Mouse (Mus musculus) small intestine, adult 2 months (tissue): ENCODE measurements around the gene Dtl. TPM values are rescaled to one million over a fixed set of nuclear protein-coding genes. Genes with fewer than 3 reads are reported as not detected.

Source experiments
- H3K27ac ChIP-seq: fragments of 200-500 bp; 2 replicates; pipeline ENCODE4 v1.5.1; 2012; ENCODE audit warnings: low read depth, low read length, control low read depth, inconsistent platforms; ENCODE audit not compliant: insufficient read depth
- H3K27me3 ChIP-seq: fragments of 200-500 bp; 2 replicates; pipeline ENCODE4 v1.6.1; 2012; ENCODE audit warnings: mild to moderate bottlenecking, moderate library complexity, low read length, inconsistent platforms; ENCODE audit not compliant: control insufficient read depth, insufficient read depth
- H3K36me3 ChIP-seq: fragments of 200-500 bp; 2 replicates; pipeline ENCODE4 v1.6.1; 2012; ENCODE audit warnings: mild to moderate bottlenecking, low read length, control low read depth, inconsistent platforms; ENCODE audit not compliant: control insufficient read depth, insufficient read depth
- H3K4me1 ChIP-seq: fragments of 200-500 bp; 2 replicates; pipeline ENCODE4 v1.6.1; 2012; ENCODE audit warnings: low read length, inconsistent platforms, mixed read lengths; ENCODE audit not compliant: control insufficient read depth, insufficient read depth, insufficient read length
- H3K4me3 ChIP-seq: fragments of 200-500 bp; 2 replicates; pipeline ENCODE4 v1.5.1; 2012; ENCODE audit warnings: low read depth, mild to moderate bottlenecking, control low read depth, inconsistent platforms, low read length, moderate library complexity
- CTCF ChIP-seq: fragments of 200-500 bp; IDR thresholded peaks from 2 replicates; pipeline ENCODE4 v1.5.1; 2012; ENCODE audit warnings: low read depth, mild to moderate bottlenecking, control low read depth, inconsistent platforms, low read length, moderate library complexity, mixed read lengths; ENCODE audit not compliant: insufficient replicate concordance, insufficient read length; ENCODE audit errors: extremely low read depth
- POLR2A ChIP-seq: fragments of 200-500 bp; IDR thresholded peaks from 2 replicates; pipeline ENCODE4 v1.6.1; 2012; ENCODE audit warnings: low read depth, mild to moderate bottlenecking, control low read depth, inconsistent platforms, low read length, moderate library complexity
- WGBS: fragments of 180-500 bp; shearing (Covaris S2); methylation state at CpG from one replicate; pipeline ENCODE4 v1.1.7; 2018; 5-methylcytosine and 5-hydroxymethylcytosine counted together
- polyA plus RNA-seq: library from polyadenylated mRNA; depleted of rRNA; stranded (reverse); fragments of >200 nt; gene quantifications from 2 replicates; pipeline ENCODE4 v1.2.3, GENCODE M21; 2012

Gene Dtl
- polyA plus RNA-seq, 1 experiment = 0.80 TPM

DNA sequence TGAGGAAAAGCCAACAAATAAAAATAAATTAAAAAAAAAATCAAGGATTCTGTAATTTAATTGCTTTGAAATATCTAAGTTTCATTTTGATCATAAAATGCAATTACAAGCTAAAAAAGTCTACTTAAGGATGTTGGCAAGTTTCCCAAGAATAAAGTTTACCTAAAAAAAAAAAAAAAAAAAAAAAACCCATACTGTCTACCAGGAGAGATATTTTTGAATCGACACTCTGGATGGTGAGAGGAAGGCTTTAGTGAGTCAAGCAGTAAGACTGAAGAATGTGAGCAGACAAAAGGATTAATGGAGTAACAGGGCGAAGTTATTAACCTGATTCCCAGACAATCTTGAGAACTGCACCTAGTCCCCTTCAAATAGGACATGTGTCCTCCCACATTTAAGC is 35.0 kb downstream of the Dtl start:
- no peaks in the 10 kb centered on the region for H3K4me1 ChIP-seq
- TF ChIP-seq POLR2A = no peak
- no peak for TF ChIP-seq CTCF
- H3K27ac ChIP-seq = no peak overlapping the region
- WGBS = 68% methylated on average over 2 of the region's 2 CpGs
- H3K4me3 ChIP-seq = no peak overlapping the region
- peaks cover 6% of the 10 kb centered on the region; the same call in 1 of the 2 replicates for H3K36me3 ChIP-seq
- H3K27me3 ChIP-seq = no peaks in the 10 kb centered on the region

GRCm38 (mm10) chr1:191534896-191535295 is 40.4 kb downstream of the Dtl start:
- Histone ChIP-seq H3K27ac (no peak overlapping the region), H3K36me3 (peaks cover 2% of the 10 kb centered on the region; the same call in 1 of the 2 replicates), H3K4me1 (no peaks in the 10 kb centered on the region), H3K27me3 (no peaks in the 10 kb centered on the region), H3K4me3 (no peak overlapping the region)
- 84% methylated on average over 2 of the region's 2 CpGs for WGBS
- TF ChIP-seq POLR2A = no peak
- no peak for TF ChIP-seq CTCF

GRCm38 (mm10) chr1:191531023-191531422 is 44.3 kb downstream of the Dtl start:
- no peak overlapping the region for H3K27ac ChIP-seq
- H3K4me1 ChIP-seq = no peaks in the 10 kb centered on the region
- H3K36me3 ChIP-seq = no peaks in the 10 kb centered on the region
- TF ChIP-seq CTCF (no peak), POLR2A (no peak)
- no peaks in the 10 kb centered on the region for H3K27me3 ChIP-seq
- WGBS = 47% methylated on average over 1 of the region's 1 CpGs
- no peak overlapping the region for H3K4me3 ChIP-seq

- WGBS = 82% methylated on average over 2 of the region's 2 CpGs
- H3K4me3 ChIP-seq = no peak overlapping the region
- H3K27me3 ChIP-seq = no peaks in the 10 kb centered on the region
- no peaks in the 10 kb centered on the region for H3K36me3 ChIP-seq
- TF ChIP-seq CTCF = no peak
- TF ChIP-seq POLR2A = no peak
- no peak overlapping the region for H3K27ac ChIP-seq
- H3K4me1 ChIP-seq = no peaks in the 10 kb centered on the region
Measured at GRCm38 (mm10) chr1:191529406-191529805, 45.9 kb downstream of the Dtl start.

- H3K27me3 ChIP-seq = no peaks in the 10 kb centered on the region
- no peaks in the 10 kb centered on the region for H3K4me1 ChIP-seq
- no peak overlapping the region for H3K4me3 ChIP-seq
- no peaks in the 10 kb centered on the region for H3K36me3 ChIP-seq
- WGBS = 51% methylated on average over 4 of the region's 4 CpGs
- TF ChIP-seq POLR2A (no peak), CTCF (no peak)
- H3K27ac ChIP-seq = no peak overlapping the region
Measured at GRCm38 (mm10) chr1:191527921-191528612, 47.3 kb downstream of the Dtl start.

DNA sequence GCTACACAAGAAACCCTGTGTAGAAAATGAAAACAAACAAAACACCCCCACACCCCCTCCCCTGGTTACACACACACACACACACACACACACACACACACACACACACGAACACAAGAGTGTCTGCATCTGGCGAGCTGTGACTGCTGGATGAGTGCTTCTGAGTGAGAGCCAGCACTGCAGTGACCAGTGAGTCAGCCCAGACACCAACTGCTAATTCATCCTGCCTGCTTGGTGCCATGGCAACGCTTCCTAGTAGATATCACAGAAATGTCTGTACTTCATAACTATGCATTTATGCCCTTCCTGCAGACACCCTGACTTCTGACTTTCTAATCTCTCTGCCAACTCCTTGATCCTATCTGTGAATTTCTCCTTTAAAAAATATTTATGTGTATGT is 48.3 kb downstream of the Dtl start:
- TF ChIP-seq CTCF (no peak), POLR2A (no peak)
- Histone ChIP-seq H3K4me3 (no peak overlapping the region), H3K4me1 (no peaks in the 10 kb centered on the region), H3K27me3 (no peaks in the 10 kb centered on the region), H3K27ac (no peak overlapping the region), H3K36me3 (no peaks in the 10 kb centered on the region)
- 81% methylated on average over 3 of the region's 3 CpGs for WGBS

GRCm38 (mm10) chr1:191521395-191521794 is 53.9 kb downstream of the Dtl start:
- TF ChIP-seq CTCF (no peak), POLR2A (no peak)
- no peak overlapping the region for H3K27ac ChIP-seq

More at GRCm38 (mm10) chr1:191521395-191521794, 53.9 kb downstream of the Dtl start:
- Histone ChIP-seq H3K4me1 (no peaks in the 10 kb centered on the region), H3K27me3 (no peaks in the 10 kb centered on the region), H3K4me3 (no peak overlapping the region), H3K36me3 (no peaks in the 10 kb centered on the region)
- 80% methylated on average over 8 of the region's 8 CpGs for WGBS
